Mouse (Mus musculus) lung, embryonic 15.5 days (tissue): ENCODE data around the gene Nfia. TPM values are rescaled to one million over a fixed set of nuclear protein-coding genes. Genes with fewer than 3 reads are reported as not detected.

Experiments
- ATAC-seq: fragments of 200-750 bp; cut with Nextera tagmentation; 2 replicates; pipeline ENCODE4 v1.8.0; 2017; ENCODE audit warnings: moderate number of reproducible peaks, borderline replicate concordance; ENCODE audit not compliant: low FRiP score, low TSS enrichment; ENCODE audit errors: extremely low read depth
- H3K27ac ChIP-seq: fragments of 300-500 bp; sonication (generic); 2 replicates; pipeline ENCODE4 v1.5.1; 2015; ENCODE audit warnings: moderate library complexity, mild to moderate bottlenecking, inconsistent platforms
- H3K27me3 ChIP-seq: fragments of 300-500 bp; sonication (generic); 2 replicates; pipeline ENCODE4 v1.6.1; 2015; ENCODE audit warnings: inconsistent platforms
- H3K36me3 ChIP-seq: fragments of 300-500 bp; sonication (generic); 2 replicates; pipeline ENCODE4 v1.6.1; 2015; ENCODE audit warnings: inconsistent platforms
- H3K4me1 ChIP-seq: fragments of 300-500 bp; sonication (generic); 2 replicates; pipeline ENCODE4 v1.6.1; 2015; ENCODE audit warnings: inconsistent platforms
- H3K4me2 ChIP-seq: fragments of 300-500 bp; sonication (generic); 2 replicates; pipeline ENCODE4 v1.6.1; 2015; ENCODE audit warnings: inconsistent platforms, mild to moderate bottlenecking, moderate library complexity
- H3K4me3 ChIP-seq: fragments of 300-500 bp; sonication (generic); 2 replicates; pipeline ENCODE4 v1.5.1; 2015; ENCODE audit warnings: mild to moderate bottlenecking, inconsistent platforms
- H3K9ac ChIP-seq: fragments of 300-500 bp; sonication (generic); 2 replicates; pipeline ENCODE4 v1.6.1; 2015; ENCODE audit warnings: inconsistent platforms
- H3K9me3 ChIP-seq: fragments of 300-500 bp; sonication (generic); 2 replicates; pipeline ENCODE4 v1.6.1; 2016; ENCODE audit warnings: inconsistent platforms
- WGBS: fragments of 180-500 bp; shearing (Covaris S2); methylation state at CpG from one replicate; pipeline ENCODE4 v1.1.7; 2015; 5-methylcytosine and 5-hydroxymethylcytosine counted together
- polyA plus RNA-seq: library from polyadenylated mRNA; unstranded; fragments of >200 nt; fragmentation: Nextera tagmentation; extraction: Ambion mirVana; gene quantifications from 2 replicates; pipeline ENCODE4 v1.2.1, GENCODE M21; 2015

Gene Nfia
- polyA plus RNA-seq, 1 experiment from 2014 or later = 50.2 TPM

DNA sequence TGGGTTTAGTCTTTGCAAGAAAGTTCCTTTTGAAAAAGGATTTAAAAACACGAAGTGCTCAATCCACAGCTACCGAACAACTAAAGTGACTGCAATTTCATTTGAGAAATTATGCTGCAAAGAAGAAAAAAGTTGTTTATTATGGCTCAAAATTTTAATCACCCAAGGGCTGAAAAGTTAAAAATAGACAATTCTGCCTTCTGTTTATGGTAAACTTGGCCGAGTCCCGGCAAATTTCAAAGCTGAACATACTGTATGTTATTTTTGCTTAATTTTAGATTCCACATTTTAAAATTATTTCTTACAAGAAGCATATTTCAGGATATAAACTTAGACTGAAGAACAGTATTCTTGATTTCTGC is 59.7 kb downstream of the Nfia start:
- H3K4me2 ChIP-seq = no peak overlapping the region
- no peaks in the 10 kb centered on the region for H3K36me3 ChIP-seq
- peaks cover 3% of the 10 kb centered on the region; the same call in 1 of the 2 replicates for H3K4me1 ChIP-seq
- no peaks in the 10 kb centered on the region for H3K27me3 ChIP-seq
- ATAC-seq = no peak
- H3K27ac ChIP-seq = no peak overlapping the region
- WGBS = 85% methylated on average over 4 of the region's 4 CpGs
- no peak overlapping the region for H3K4me3 ChIP-seq
- no peaks in the 10 kb centered on the region for H3K9me3 ChIP-seq
- no peak overlapping the region for H3K9ac ChIP-seq

GRCm38 (mm10) chr4:97836812-97837211 is 64.3 kb downstream of the Nfia start:
- no peaks in the 10 kb centered on the region for H3K27me3 ChIP-seq
- H3K9ac ChIP-seq = no peak overlapping the region
- no peak overlapping the region for H3K27ac ChIP-seq
- H3K4me3 ChIP-seq = no peak overlapping the region
- H3K4me1 ChIP-seq = peaks cover 38% of the 10 kb centered on the region
- ATAC-seq = no peak
- WGBS = 62% methylated on average over 13 of the region's 13 CpGs
- H3K4me2 ChIP-seq = no peak overlapping the region
- H3K9me3 ChIP-seq = no peaks in the 10 kb centered on the region
- no peaks in the 10 kb centered on the region for H3K36me3 ChIP-seq

- no peaks in the 10 kb centered on the region for H3K36me3 ChIP-seq
- 74% methylated on average over 3 of the region's 3 CpGs for WGBS
- ATAC-seq = no peak
- no peaks in the 10 kb centered on the region for H3K27me3 ChIP-seq
- H3K9ac ChIP-seq = no peak overlapping the region
- peaks cover 43% of the 10 kb centered on the region for H3K4me1 ChIP-seq
- H3K4me2 ChIP-seq = no peak overlapping the region
- H3K27ac ChIP-seq = no peak overlapping the region
- no peak overlapping the region for H3K4me3 ChIP-seq
- H3K9me3 ChIP-seq = no peaks in the 10 kb centered on the region
These were observed 65.2 kb downstream of the Nfia start for GRCm38 (mm10) chr4:97837724-97838123.

DNA sequence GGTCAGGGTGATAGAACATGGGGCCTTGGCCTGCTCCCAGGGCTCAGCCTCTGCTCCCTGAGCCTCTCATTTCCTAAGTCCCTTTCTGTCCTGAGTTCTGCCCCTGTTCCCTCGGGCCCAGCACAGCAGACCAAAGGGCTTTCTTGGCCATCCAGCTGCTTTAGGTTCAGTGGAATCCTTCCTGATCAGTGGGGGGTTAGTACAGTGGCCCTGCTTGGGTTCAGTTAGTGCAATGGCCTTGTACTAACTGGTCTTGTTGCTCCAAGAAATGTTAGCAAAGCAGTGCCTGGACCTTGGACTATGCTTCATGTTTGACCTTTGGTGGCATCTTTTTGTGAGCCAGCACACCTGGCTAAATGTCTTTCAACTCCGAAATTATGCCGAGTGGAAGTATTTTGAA is 66.1 kb downstream of the Nfia start:
- peaks cover 47% of the 10 kb centered on the region for H3K4me1 ChIP-seq
- H3K9ac ChIP-seq = no peak overlapping the region
- no peak; the same call in 1 of the 2 replicates for ATAC-seq
- peak overlapping the region; percentile 32 for H3K27ac ChIP-seq
- no peaks in the 10 kb centered on the region for H3K27me3 ChIP-seq
- H3K4me2 ChIP-seq = no peak overlapping the region
- WGBS = 25% methylated on average over 3 of the region's 3 CpGs
- H3K36me3 ChIP-seq = no peaks in the 10 kb centered on the region
- H3K4me3 ChIP-seq = no peak overlapping the region
- no peaks in the 10 kb centered on the region for H3K9me3 ChIP-seq

DNA sequence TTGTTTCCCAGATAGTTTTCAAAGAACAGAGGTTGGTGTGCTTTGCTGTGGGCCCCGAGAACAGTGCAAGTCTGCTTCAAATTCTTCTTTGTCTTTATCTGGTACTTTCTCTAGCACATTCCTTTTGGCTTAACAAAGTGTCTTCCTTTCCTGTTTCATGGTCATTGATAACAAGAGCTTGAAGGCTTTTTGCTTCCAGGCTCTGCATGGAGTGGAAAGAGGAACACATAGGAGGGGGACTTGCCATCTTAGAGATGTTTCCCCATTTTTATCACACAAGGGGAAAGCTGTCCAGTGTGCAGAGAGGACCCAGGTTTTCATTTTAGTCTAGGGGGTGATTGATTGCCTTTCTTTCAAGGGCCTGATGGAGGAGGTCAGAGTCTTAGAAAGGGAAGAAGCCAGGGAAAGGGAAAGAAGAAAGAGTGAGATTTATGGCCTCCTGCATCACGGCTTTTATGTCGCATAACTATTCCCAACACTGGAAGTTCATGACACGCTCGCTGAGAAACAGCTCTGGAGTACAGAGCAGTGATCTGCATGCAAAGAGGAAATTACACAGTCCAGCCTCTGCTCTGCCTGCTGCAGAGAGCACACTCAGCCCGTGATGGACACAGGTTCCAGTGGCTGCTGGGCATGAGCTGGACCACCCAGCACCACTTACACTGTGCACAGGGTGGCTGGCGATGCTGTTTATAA is 67.0 kb downstream of the Nfia start:
- Histone ChIP-seq H3K9me3 (no peaks in the 10 kb centered on the region), H3K4me3 (no peak overlapping the region), H3K36me3 (no peaks in the 10 kb centered on the region), H3K4me2 (no peak overlapping the region), H3K27ac (peak overlapping the region; percentile 32), H3K4me1 (peaks cover 56% of the 10 kb centered on the region), H3K27me3 (no peaks in the 10 kb centered on the region), H3K9ac (no peak overlapping the region)
- WGBS = 41% methylated on average over 7 of the region's 7 CpGs
- ATAC-seq = peak; percentile 39; the same call in 1 of the 2 replicates

DNA sequence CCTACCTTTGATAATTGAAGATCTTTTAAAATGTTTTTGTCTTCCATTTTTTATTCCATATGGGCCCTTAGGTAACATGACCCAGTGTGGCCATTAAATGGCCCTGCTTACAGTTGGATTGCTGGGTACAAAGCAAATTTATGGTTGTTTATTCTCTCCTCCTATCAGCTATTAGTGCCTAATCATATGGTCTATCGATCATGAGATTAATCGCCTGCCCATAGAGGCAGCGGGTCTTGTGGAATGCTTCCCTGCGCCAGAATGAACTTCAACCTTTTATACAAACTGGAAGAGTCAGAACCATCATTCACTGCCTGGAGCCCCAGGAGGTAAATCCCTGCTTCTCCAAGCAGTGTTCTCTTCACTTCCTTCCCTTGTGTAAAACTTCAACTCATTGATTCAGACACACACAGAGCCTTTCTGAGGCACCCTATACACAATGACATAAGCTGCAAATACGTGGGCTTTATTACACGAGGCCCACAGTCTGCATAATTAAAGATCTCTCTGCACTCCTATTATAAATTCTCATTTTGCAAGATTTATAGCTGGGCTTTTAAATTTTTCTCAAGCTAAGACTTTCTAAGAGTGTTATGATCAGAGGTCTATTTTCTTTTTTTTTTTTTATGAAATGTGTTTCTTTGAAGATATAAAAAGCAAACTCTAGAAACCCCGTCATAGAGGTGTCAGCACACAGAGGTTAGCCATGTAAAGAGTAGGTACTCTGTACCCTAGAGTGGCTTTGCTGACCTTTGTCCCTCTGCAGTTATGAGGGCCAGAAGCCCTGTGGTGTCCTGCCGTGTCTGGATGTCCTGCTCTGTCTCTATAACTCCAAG is 67.9 kb downstream of the Nfia start:
- Histone ChIP-seq H3K9ac (no peak overlapping the region), H3K27me3 (no peaks in the 10 kb centered on the region), H3K27ac (no peak overlapping the region), H3K4me3 (no peak overlapping the region), H3K9me3 (no peaks in the 10 kb centered on the region), H3K4me1 (peaks cover 65% of the 10 kb centered on the region), H3K4me2 (no peak overlapping the region), H3K36me3 (no peaks in the 10 kb centered on the region)
- ATAC-seq = no peak
- WGBS = 50% methylated on average over 8 of the region's 8 CpGs

DNA sequence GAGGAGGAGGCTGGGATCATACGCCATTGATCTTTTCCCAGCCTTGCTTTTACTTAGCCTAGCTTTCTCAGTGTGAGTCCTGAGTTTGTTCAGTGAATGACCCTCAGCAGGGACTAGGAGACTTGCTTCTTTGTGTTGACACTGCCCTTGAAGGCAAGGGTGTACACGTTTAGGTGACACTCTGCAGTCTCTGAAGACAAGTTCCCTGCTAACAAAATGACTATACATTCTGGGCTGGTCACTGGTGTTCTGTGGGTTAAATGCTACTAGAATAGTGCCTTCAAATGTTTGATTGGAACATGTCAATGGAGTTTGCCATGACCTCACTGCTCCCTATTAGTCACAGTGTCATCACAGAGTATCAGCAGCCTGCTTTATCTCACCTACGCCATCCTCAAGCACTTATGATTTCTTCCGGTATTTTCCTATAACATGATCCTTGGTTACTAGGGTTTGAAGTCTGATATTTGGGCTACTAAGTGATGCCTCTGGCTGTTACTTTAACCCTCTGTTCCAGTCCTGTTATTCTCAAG is 68.6 kb downstream of the Nfia start:
- Histone ChIP-seq H3K9ac (no peak overlapping the region), H3K27me3 (no peaks in the 10 kb centered on the region), H3K36me3 (no peaks in the 10 kb centered on the region), H3K4me1 (peaks cover 69% of the 10 kb centered on the region), H3K4me3 (no peak overlapping the region), H3K9me3 (no peaks in the 10 kb centered on the region), H3K27ac (no peak overlapping the region), H3K4me2 (no peak overlapping the region)
- ATAC-seq = no peak
- WGBS = 51% methylated on average over 4 of the region's 4 CpGs

DNA sequence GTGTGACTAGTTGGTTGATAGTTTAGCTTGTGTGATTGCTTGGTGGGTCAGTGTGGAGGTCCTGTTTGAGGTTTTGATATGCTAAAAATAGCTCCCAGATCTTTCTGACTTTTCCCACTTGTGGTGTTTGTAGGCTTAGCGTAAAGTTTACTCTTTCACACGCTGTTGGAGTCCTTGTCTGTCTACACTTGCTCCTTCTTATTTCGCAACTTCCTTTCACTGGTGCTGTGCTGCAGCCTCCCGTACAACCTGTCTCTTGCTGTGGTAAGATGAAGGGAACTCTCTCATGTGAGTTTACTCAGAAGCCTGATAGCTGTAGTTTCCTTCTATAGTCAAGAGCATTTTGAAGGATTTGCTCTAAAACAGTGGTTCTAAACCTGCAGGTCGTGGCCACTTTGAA is 69.2 kb downstream of the Nfia start:
- no peak overlapping the region for H3K27ac ChIP-seq
- ATAC-seq = no peak
- no peak overlapping the region for H3K4me3 ChIP-seq
- no peak overlapping the region for H3K4me2 ChIP-seq
- no peaks in the 10 kb centered on the region for H3K9me3 ChIP-seq
- H3K4me1 ChIP-seq = peaks cover 75% of the 10 kb centered on the region
- H3K9ac ChIP-seq = no peak overlapping the region
- H3K27me3 ChIP-seq = no peaks in the 10 kb centered on the region
- WGBS = 42% methylated on average over 5 of the region's 5 CpGs
- no peaks in the 10 kb centered on the region for H3K36me3 ChIP-seq

- Histone ChIP-seq H3K36me3 (no peaks in the 10 kb centered on the region; the same call in 1 of the 2 replicates), H3K4me2 (peak overlapping the region; percentile 35), H3K4me1 (peaks cover 75% of the 10 kb centered on the region), H3K9me3 (no peaks in the 10 kb centered on the region), H3K27ac (peak overlapping the region; percentile 77), H3K4me3 (no peak overlapping the region), H3K9ac (no peak overlapping the region), H3K27me3 (no peaks in the 10 kb centered on the region)
- ATAC-seq = no peak
- 60% methylated on average over 15 of the region's 15 CpGs for WGBS
These were observed 71.6 kb downstream of the Nfia start for GRCm38 (mm10) chr4:97843981-97844690.

GRCm38 (mm10) chr4:97844899-97845298 is 72.4 kb downstream of the Nfia start:
- Histone ChIP-seq H3K27me3 (no peaks in the 10 kb centered on the region), H3K36me3 (no peaks in the 10 kb centered on the region; the same call in 1 of the 2 replicates), H3K9me3 (no peaks in the 10 kb centered on the region), H3K4me1 (peaks cover 68% of the 10 kb centered on the region), H3K27ac (peak overlapping the region; percentile 77), H3K4me2 (peak overlapping the region; percentile 35), H3K4me3 (0 out of 2 replicates have a peak overlapping the region, but pooled peaks have one; percentile 13), H3K9ac (no peak overlapping the region)
- ATAC-seq = peak; percentile 23; the same call in 1 of the 2 replicates
- WGBS = 41% methylated on average over 6 of the region's 6 CpGs

- H3K4me3 ChIP-seq = no peak overlapping the region
- peaks cover 60% of the 10 kb centered on the region for H3K4me1 ChIP-seq
- no peaks in the 10 kb centered on the region; the same call in 1 of the 2 replicates for H3K36me3 ChIP-seq
- H3K27me3 ChIP-seq = no peaks in the 10 kb centered on the region
- no peak overlapping the region for H3K9ac ChIP-seq
- no peaks in the 10 kb centered on the region for H3K9me3 ChIP-seq
- H3K4me2 ChIP-seq = no peak overlapping the region
- H3K27ac ChIP-seq = no peak overlapping the region; the same call in 1 of the 2 replicates
- no peak for ATAC-seq
- 44% methylated on average over 5 of the region's 5 CpGs for WGBS
These were observed 75.1 kb downstream of the Nfia start for GRCm38 (mm10) chr4:97847653-97848052.
